Mouse (Mus musculus): Measurements from ENCODE around the gene Zfp248.

The Zfp248 gene

DNA sequence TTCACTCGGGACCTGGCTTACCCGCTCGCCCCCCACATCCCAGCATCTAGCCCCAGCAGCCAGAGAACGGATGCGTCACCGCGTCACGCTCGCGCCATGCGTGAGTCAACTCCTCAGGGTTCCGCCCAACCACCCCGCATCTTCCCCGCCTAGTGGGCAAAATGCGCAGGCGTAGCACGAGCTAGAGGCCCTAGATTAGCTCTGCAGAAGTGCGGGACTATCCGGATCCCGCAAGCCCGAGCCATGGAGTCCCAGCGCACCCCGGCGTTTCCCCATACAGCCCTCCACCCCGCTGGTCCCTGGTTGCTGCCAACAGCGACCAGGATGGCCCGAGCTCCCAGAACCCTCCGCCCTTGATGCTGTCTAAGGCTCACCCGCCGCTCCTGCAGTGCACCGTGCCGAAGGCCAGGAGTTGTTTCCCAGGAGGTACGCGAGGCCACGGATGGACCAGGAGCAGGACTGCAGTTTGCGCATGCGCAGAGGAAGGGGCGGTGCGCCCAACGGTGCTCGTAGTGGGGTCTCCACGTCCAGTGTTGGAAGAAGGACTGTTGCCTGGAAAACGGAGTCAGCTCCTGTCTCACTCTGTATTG lies at the start of gene Zfp248:
Gene Zfp248, minus strand, starts transcription at position 487 of the 590 bp plus-strand sequence.
- in situ Hi-C loops (cut with MboI, MseI) = no loop called here

DNA sequence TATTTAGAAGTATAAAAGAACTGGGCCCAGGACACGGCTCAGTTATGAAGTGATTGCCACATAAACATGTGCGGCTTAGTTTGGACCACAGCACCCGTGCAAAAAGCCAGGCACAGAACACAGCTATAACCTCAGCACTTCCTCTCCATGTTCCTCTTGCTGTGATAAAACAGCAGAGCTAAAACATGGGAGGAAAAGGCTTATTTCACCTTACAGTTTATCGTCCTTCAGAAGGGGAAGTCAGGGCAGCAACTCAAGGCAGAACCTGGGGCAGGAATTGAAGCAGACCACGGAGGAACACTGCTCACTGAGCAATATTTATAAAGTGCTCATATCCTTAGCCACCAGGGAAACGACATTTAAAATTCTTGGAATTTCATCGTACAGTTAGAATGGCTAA lies 43.7 kb upstream of the Zfp248 start:
- in situ Hi-C loops (cut with MboI, MseI) = no loop called here

DNA sequence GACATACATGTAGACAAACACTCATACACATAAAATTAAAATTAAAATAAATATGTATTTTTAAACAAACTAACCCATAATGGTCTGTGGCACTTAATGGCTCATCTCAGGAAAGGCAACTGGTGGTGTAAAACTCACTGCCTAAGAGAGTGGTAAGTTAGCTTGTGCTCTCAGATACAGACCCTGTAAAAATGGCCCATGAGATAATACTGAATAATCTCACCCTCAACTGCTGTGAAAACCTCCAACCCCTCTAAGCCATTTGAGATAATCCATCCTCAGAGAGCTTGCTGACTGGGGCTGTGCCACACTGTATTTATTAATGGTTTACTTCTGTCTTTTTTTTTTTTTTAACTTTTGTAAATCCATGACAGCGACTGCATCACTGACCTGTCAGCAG lies 26.8 kb upstream of the Zfp248 start:
- in situ Hi-C loops (cut with MboI, MseI) = no loop called here

DNA sequence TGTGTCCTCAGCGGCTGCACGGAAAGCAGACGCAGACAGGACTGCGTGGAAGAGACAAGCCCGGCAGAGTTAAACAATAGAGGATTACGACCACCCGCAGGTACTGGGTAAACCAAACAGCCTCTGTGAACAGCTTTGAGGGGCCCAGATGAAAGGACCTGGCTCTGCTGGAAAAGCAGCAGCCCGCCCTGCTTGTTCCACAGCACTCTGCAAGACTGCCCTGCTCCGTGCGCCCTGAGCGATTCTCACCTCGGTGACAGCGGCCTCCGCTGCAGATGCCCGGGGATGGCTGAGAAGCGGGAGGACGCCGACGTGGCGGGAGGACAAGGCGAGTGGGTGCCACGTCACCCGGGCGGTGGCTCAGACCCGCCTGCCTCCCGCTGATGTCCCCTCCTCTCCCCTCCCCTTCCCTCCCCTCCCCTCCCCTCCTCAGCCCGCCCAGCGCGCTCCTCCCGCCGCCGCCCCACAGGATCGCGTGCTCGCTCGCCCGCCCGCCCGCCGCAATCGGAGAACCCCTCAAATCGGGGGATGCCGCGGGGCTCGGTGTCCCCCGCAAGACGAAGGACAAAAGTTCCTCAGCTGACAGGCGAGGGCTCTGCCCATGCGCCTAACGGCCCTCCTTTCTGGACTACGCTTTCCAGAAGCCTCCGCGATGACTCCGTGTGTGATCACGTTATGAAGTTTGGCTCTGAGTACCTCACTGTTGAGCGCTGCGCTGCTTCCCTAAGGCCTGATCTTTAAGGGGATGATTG lies 23.8 kb upstream of the Zfp248 start, which contains the start of gene Zfp9:
Gene Zfp9, minus strand, starts transcription at position 364 of the 752 bp plus-strand sequence.
- in situ Hi-C loops (cut with MboI, MseI) = no loop called here

DNA sequence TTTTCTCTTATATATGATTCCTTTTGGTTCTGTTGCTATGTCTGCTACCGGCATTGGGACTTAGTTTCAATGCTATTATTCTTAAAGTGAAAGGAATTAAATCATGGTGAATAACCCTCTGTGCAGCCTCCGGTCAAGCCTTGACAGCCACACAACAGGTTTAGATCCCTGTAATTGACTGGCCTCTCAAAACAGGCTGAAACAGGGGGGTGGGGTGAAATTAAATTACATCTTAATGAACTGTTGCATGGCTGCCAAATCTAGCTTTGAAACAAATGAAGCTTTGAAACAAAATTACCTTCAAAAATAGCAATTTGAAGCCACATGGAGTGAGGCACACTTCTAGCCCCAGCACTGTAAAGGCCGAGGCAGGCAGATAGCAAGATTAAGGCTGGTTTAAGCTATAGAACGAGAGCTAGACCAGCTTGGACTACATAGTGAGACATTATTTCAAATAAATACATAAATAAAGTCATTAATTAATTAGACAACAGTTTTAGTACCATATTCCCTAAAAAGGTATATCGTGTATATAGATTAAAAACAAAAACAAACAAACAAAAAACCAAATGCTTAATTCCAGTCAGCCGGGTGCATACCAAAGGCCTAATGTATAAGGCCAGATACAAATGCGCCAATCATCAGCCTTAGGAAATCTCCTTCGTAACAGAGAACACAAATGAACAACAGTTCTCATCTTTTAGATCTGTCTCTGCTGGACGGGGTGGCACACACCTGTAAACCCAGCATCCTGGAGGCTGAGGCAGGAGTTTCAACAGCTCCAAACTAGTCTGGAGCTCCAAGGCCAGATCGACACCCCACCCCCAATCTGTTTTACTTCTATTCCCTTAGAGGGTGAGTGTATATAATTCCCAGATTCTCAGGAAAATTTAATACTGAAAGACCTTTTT lies 22.8 kb upstream of the Zfp248 start:
- in situ Hi-C loops (cut with MboI, MseI) = no loop called here

DNA sequence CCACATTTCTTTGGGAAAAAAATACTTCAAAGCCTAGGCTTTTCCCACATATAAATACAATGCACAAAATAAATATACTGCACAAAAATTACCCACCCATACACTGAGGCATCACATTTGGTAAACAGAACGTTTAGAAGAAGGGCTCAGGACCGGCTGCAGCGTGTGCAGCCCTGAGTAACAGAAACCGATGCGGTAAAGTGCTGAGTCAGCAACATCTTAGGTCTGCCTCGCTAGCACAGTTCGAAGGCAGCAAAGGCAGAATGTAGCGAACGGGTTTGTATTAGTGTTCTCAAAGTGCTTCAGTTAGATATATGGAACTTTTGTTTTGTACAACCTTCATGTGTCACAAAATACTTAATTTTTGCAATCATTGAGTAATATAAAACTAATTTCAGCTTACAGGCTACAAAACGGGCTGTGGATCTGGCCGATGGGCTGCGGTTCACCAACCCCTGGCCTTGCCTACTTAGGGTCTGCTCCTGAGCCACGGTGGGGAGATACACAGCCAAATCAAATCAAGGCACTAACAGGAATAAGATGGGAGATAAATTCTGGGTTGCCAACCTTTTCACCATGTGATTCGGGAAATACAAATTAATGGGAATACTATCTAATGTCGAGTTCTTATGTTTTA lies 6.9 kb upstream of the Zfp248 start:
- in situ Hi-C loops (cut with MboI, MseI) = no loop called here

DNA sequence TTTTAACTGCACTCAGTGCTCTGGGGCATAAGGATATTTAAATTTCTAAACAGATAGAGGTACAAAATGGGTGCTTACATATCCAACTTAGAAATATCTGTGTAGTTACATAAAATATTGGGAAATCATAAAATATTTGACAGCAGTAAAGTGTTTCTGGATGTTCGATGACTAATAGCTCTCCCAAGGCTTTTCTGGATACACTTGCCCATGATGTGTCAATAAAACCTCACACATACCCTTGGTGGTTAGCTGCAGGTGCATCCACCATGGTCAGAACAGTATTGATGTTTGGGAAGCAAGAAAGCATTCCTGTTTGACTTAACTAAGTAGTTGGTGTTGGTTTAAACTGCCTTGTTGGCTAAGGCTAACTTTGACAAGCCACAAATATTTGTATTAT lies 2.4 kb upstream of the Zfp248 start:
- in situ Hi-C loops (cut with MboI, MseI) = no loop called here

DNA sequence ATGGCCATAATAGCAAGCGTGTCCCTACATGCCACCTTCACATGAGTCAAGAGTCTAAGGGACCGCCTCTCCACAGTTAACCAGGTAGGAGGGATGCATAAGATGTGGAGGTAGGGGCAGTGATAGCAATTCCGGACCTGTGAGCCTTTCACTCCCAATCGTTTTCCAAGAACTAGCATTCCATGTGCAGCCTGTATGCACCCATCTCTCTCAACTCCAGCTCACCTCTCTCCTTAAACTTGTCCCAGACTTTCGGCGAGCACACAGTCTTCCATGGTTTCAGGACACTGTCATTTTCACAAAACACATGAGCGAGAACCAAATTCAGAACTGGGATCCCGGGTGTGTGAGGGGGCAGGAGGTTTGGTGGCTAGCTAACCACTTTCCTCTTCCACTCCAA lies 876 bp downstream of the Zfp248 start:
- in situ Hi-C loops (cut with MboI, MseI) = no loop called here

DNA sequence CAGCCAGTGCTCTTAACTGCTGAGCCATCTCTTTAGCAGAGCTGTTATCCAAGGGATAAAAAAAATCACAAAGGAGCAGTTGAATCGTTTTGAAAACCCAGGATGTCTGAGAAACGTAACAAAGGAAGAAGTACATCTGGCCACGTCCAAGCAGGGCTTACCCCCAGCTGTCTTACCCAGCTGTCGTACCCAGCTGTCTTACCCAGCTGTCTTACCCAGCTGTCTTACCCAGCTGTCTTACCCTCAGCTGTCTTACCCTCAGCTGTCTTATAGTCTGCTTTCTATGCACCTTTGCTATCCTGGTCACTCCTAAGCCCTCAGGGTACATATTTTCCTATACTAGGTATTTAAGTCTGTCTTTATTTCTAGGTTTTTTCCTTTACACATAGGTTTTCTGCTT lies 23.8 kb downstream of the Zfp248 start:
- in situ Hi-C loops (cut with MboI, MseI) = no loop called here

DNA sequence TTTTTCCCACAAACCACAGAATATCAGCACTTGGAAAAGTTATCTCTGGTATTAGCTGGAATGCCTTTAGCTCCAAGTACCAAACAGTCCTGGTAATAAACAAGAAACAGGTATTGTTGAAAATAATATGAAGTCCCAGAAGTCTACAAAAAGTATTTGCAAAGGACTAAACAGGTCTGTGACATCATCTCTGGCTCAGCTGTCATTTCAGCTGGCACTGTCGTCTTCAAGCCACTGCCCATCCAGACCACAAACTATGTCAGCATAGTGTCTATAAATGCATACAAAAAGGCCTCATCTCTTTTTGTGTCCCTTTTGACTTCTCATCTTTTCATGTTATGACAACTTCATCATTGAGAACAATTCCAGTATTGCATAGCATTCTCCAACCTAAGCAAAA lies 28.7 kb downstream of the Zfp248 start:
- in situ Hi-C loops (cut with MboI, MseI) = loop anchor here in 1 of 2 experiments (10.0 kb wide), 1 partner anchor 1782 kb away; no protein-coding TSS in a partner anchor

DNA sequence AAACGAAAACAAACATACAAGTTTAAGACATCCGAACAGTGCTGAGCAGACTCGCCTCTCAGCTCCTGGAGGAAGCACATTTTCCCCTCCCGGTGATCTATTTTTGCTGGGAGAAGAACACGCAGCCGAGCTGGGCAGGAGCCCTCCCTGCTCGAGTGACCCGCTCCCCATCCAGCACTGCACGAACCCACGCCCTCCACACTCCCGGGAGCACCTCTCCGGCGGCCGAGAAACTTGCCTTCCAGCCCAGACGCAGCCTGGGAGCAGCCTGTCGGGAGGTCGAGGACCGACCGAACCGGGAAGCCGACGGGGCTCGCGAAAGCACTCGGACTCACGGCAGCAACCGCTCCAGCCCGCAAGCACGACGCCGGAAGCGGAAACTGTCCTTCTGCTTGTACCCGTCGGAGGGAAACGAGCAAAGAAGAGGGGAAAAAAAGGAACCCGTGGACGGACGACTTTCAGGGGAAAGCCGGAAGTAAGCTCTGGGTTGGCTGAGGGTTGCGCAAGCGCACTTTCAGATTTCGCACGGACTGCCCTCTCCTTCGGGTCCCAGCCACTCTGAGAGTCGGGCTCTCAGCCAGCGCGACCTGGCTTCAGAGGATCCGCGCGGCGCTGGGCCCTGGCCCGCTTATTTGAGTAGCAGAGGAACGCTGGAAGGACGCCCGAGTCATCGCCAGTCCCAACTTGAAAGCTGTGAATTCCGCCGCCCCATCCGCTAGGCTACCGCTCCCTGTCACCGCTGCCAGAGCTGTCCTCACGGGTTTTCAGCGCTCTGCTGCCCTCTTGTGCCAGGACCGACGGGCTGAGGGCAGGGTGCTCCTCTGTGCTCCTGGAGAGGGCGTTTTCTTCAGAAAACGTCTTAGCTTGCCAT lies 36.0 kb downstream of the Zfp248 start, which contains the start of gene Bms1:
Gene Bms1, minus strand, starts transcription at position 425 of the 871 bp plus-strand sequence.
- in situ Hi-C loops (cut with MboI, MseI) = loop anchor here in 1 of 2 experiments (5.0 kb wide), 1 partner anchor 758 kb away; the partner anchor contains the start of gene Dcp1b

DNA sequence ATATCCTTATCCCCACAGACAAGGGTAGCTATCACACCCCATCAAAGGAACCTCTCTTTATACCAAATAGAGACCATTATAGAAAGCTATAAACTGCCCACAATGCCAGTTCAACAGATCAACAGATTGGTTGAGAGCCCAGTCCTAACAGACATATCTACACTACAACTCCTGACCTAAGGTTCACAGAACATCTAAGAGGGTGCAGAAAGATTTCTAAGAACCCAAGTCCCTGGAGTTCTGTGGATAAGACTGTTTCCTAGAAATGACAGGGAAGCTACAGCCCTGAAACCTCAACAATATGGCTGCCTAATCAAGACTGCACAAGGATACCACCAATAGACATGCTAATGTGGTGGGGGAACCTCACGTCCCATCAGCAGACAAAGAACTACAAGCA lies 44.9 kb downstream of the Zfp248 start:
- in situ Hi-C loops (cut with MboI, MseI) = no loop called here

DNA sequence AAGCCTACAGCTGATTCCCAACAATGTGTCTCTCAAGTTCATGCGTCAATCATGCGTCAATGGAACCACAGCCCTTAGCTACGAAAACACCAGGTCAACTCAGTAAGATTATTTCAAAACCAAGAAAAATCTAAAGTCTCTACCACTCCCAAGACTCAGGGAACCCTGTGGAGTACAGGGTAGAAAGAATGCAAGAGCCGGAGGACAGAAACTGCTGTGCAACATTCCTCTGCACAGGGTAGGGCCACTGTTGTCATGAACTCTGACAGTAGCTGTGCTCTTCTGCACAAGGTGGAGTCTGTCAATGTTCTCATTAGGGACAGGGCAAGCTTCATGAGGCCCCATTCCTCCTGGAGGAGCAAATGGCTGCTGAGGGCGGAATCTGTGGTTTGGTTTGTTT lies 46.8 kb downstream of the Zfp248 start:
- in situ Hi-C loops (cut with MboI, MseI) = no loop called here

DNA sequence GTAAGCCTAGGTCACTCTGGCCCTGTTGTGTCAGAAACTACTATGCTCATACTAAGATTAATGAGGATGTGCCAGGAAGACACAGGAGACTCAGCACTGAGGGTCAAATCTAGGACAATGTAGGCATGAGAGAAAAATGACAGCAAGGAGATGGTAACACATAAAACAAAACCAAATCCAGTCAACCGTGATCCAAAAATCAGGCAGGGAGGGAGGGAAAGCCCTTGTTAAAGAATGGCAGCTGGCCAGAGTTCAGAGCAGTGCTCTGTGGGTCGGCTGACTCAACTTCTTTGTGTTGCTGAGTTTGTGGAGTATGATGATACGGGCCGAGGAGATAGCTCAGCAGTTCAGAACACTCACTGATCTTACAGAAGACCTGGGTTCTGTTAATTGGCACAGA lies 48.9 kb downstream of the Zfp248 start:
- in situ Hi-C loops (cut with MboI, MseI) = no loop called here

DNA sequence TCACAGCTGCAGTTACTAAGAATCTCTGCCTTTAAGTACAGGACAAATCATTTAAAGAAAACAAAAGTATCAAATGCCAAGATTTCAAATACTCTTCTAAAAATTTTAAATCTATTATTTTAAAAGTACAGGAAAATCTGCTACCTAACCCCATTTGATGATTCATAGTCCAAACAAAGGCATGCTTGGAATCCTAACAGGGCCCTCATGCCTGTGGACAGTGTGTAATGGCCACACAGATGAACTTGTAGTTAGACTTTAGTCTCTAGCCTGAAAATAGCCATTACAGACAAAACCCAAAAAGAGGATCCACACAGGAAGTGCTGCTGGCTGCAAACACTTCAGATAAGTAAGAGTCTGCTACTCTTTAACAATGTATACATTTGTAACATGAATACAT lies 64.6 kb downstream of the Zfp248 start:
- in situ Hi-C loops (cut with MboI, MseI) = no loop called here

DNA sequence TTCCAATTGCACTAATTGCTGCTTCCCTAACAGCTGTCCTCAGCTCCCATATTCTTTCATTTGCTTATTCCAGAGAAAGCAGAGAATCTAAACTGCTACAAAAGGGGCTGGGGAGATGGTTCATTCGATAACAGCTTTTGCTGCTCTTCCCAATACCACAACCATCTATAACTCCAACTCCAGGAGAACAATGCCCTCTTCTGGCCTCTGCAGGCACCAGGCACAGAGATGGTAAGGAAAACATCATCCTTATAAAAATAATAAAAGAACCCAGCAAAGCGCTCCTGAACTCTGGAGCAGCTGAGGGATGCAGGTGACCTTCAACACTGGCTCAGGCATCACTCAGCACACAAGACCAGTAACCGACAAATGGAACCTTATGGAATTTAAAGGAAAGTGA lies 69.4 kb downstream of the Zfp248 start:
- in situ Hi-C loops (cut with MboI, MseI) = no loop called here

DNA sequence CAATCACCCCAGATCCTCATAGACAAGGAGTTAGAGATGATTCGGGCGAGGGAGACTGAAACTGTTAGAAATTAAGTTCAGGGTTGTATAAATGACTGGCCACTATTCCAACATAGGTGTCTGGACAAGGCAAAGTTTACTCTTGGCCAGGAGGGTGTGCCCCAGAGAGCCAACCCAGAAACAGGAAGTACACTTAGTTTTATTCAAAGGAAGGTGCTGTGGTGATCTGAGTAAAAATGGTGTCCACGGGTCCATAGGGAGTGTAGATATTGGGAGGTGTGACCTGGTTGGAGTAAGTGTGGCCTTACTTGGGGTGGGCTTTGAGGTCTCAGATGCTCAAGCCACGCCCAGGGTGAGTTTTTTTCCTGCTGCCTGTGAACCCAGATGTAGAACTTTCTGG lies 74.1 kb downstream of the Zfp248 start:
- in situ Hi-C loops (cut with MboI, MseI) = loop anchor here (5.0 kb wide), 2 partner anchors 199 to 209 kb away; no protein-coding TSS in a partner anchor

DNA sequence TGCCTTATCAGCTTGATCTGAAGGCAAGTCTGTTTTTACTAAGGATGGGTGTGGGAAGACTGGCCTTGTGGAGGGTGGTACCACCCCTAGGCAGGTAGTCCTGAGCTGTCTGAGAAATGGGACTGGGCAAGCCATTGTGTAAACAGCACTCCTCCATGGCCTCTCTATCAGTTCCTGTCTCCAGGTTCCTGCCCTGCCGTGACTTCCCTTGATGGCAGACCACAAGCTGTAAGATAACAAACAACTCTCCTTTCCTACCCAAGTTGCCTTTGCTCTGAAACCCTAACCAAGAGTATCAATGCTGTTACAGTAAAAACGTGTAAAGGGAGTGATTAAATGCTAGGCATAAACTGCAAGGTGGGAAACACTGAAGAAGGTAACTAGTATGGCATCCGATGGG lies 74.7 kb downstream of the Zfp248 start:
- in situ Hi-C loops (cut with MboI, MseI) = loop anchor here (5.0 kb wide), 2 partner anchors 198 to 208 kb away; no protein-coding TSS in a partner anchor

DNA sequence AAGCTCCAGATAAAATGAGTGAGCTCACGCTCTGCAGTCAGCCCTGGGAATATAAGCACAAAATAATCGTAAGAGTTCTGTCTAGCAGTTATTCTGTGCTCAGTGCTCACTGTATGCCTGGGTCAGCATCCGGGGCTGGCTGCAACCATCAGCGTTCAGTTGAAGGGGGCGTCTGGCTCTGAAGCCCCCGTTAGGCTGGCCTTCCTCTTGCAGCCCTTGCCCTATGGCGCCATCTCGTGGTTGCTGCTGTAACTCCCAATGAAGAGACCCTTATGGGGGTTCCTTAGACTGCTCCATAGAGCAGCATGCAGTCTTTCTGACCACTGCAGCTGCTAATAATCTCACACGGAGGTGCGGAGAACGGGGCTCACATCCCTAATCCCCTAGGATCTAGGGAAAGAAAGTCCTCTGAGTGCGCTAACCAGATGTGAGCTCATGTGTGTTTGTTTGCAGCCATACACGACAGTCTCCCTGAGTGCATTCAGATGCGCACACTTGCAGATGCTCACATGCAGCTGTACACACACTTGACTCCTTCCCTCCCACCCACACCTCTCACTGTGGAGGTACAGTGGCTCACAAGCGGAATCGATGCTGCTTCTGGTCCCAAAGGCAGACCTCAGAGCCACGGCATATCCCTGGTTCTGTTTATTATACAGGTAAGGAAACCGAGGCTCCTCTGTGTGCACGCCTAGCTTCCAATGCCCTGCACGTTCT lies 75.7 kb downstream of the Zfp248 start:
- in situ Hi-C loops (cut with MboI, MseI) = loop anchor here (5.0 kb wide), 2 partner anchors 197 to 207 kb away; no protein-coding TSS in a partner anchor

DNA sequence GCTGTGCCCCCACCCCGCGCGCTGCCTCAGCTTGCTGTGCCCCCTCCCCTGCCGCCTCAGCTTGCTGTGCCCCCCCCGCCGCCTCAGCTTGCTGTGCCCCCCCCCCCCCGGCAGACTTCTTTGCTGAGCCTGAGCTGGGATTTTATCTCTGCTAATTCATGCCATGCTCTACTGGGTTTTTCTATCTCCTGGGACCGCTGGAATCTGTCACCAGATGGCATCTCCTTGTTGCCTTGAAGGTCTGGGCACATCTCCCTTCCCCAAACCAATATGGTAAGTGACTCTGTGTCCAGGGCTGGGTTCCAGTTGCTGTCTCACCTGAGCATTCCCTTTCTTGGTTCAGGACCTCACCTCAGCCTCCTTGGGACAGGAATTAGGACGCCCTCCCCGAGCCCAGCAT lies 77.7 kb downstream of the Zfp248 start:
- in situ Hi-C loops (cut with MboI, MseI) = no loop called here
